Mouse (Mus musculus) CD8-positive naive resting alpha-beta T cell, adult 57 days (primary cell): ENCODE results near the gene Zfp512. TPM values are rescaled to one million over a fixed set of nuclear protein-coding genes. Genes with fewer than 3 reads are reported as not detected.

ENCODE experiments used
- total RNA-seq: library from RNA; stranded (reverse); gene quantifications from one replicate; pipeline ENCODE4 v1.2.4, GENCODE M21; 2023

Zfp512 gene
- 37.4 TPM for total RNA-seq

GRCm38 (mm10) chr5:31451878-31452561 is at the start of gene Zfp512:
TSS of gene Zfp512 (plus strand) at chr5:31452431.

GRCm38 (mm10) chr5:31485440-31485839 is 33.2 kb downstream of the Zfp512 start, which contains the start of gene 4930548H24Rik:
TSS of gene 4930548H24Rik (plus strand) at chr5:31485740.

DNA sequence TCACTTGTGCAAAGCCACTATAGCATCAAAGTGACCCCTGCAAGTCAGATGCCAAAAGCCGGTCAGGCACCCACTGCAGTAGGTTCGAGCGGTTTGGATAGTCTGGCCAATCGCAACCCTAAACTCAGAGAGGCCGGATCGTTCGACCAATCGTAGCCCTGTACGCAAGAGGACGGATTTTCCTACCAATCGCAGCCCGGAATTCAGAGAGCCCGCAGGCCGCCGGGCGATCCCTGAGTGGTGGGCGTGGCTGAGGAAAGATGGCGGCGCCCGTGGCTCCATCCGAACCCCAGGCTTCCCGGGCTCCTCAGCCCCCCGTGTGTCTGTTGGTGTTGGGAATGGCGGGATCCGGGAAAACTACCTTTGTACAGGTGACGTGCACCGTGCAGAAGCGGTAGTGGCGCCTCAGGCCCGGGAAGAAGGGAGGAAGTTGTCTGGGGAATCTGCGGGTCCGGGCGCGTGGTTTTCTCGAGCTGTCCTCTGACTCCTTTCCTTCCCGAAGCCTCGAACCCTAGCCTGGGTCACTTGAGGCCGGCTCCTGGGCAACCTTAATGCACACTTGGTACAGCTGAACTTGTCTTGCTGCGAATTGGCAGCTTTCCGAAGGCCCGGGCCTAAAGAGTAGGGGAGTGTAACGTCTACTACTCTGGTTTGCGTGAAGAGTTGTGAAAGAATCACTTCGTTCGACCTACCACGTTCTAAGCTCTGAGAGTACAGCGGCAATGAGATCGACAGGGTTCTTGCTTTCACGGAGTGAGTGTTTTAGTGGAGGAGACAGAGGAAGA is 42.5 kb downstream of the Zfp512 start, which contains the start of gene Gpn1:
Gpn1 (plus strand) TSS at position 229 of the 785 bp plus-strand sequence.

DNA sequence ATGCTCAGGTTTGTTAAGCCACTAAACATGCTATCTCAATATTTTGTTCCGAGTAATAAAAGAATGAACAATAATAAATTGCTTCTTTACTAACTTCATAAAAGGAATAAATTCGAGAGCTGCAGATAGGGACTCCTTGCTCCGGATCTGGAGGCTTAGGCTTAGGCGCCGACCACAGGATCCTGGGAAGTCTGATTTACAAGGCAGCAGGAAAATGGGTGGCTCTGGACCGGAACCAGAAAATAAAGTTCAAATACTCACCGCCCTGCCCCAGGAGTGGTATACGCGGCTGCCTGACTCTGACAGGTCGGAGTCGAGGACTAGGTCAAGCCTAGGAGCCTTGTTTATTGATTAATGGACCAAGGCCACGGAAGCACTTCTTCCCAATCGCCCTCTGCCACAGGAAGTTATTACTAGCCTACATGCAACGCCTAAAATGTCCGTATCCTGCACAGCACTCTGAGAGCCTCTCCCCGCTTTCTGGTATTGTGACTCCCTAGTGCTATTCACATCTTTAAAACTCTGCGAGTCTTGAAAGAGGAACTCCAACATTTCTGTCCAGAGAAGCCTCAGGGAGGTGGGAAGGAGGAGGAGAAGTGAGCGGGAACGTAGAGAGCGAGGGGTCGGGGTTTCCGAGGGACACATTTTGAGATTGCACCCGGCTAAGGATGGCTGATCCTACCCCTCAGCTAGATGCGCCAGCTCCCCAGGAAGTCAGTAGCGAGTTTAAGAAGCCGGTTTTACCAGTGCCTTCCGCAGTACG is 74.3 kb downstream of the Zfp512 start, which contains the start of gene Slc4a1ap:
Slc4a1ap (plus strand) TSS at position 642 of the 763 bp plus-strand sequence.

DNA sequence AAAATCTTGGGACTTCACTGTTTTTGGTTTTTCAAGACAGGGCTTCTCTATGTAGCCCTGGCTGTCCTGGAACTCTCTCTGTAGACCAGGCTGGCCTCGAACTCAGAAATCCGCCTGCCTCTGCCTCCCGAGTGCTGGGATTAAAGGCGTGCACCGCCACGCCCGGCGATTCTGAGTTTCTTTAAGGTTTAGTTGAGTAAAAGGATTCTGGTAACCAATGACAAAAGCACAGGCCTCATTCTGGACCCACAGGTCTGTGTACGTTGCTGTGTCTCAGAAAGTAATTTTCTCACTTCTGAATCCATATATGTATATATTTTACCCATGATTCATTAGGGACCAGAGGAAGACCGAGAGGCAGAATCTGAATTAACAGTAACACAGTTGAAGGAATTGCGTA is 75.5 kb downstream of the Zfp512 start, which contains the start of gene Supt7l:
Supt7l (minus strand) TSS at position 101 of the 400 bp plus-strand sequence.

Other genes with a start within 250 kb of the Zfp512 start
- gene Ppm1g, start 231.7 kb upstream of the Zfp512 start, total RNA-seq, result 153 TPM
- gene Nrbp1, start 211.6 kb upstream of the Zfp512 start, total RNA-seq, result 150 TPM
- not detected for gene Gm9970, start 211.2 kb upstream of the Zfp512 start, total RNA-seq
- 25.8 TPM for gene Krtcap3, start 200.7 kb upstream of the Zfp512 start, total RNA-seq
- gene Ift172, start 161.3 kb upstream of the Zfp512 start, total RNA-seq, result 16.6 TPM
- 1.3 TPM for gene Fndc4, start 156.4 kb upstream of the Zfp512 start, total RNA-seq
- gene Gckr, start 155.0 kb upstream of the Zfp512 start, total RNA-seq, result not detected
- 0.92 TPM for gene 4930548H24Rik, start 33.3 kb downstream of the Zfp512 start, total RNA-seq
- gene Gpn1, start 42.3 kb downstream of the Zfp512 start, total RNA-seq, result 51.4 TPM
- 70.5 TPM for gene Slc4a1ap, start 74.6 kb downstream of the Zfp512 start, total RNA-seq
- gene Supt7l, start 75.4 kb downstream of the Zfp512 start, total RNA-seq, result 25.7 TPM
- gene Mrpl33, start 144.5 kb downstream of the Zfp512 start, total RNA-seq, result 105 TPM
- gene Rbks, start 245.2 kb downstream of the Zfp512 start, total RNA-seq, result 9.8 TPM
- gene Babam2, start 245.3 kb downstream of the Zfp512 start, total RNA-seq, result 43.4 TPM